Mouse (Mus musculus) Patski (cell line): Measurements from ENCODE around the gene Ank3. TPM values are rescaled to one million over a fixed set of nuclear protein-coding genes. Genes with fewer than 3 reads are reported as not detected.

ENCODE experiments used
- ATAC-seq: fragments of 100-300 bp; one replicate; pipeline ENCODE4 v1.8.0; 2021
- CTCF ChIA-PET: fragments of 350-600 bp; sonication (Branson Sonifier 250); formaldehyde crosslinking; loops from one replicate; lab custom pipeline; 2022; ENCODE audit warnings: inconsistent platforms; lab: Charles Lee
- POLR2A ChIA-PET: fragments of 350-600 bp; sonication (Branson Sonifier 250); formaldehyde crosslinking; loops from one replicate; lab custom pipeline; 2022; ENCODE audit warnings: antibody characterized with exemption, inconsistent platforms; lab: Charles Lee
- DNase-seq: peaks from one replicate; pipeline ENCODE4 v3.0.0-alpha.2; 2011; ENCODE audit warnings: low read depth, low spot score
- H3K27me3 ChIP-seq: fragments of 371-371 bp; one replicate; pipeline ENCODE4 v1.5.1; 2021
- CTCF ChIP-seq: fragments of 100-300 bp; IDR thresholded peaks from one replicate; pipeline ENCODE4 v1.5.1; 2021
- in situ Hi-C: fragments of 300-500 bp; cut with MboI; formaldehyde crosslinking; loops from 3 replicates; pipeline ENCODE4 v1.11.1; 2018; ENCODE audit warnings: low pct_unique_long_range_greater_than_20kb, mixed read lengths
- polyA plus RNA-seq: library from polyadenylated mRNA; unstranded; gene quantifications from one replicate; pipeline ENCODE4 v1.2.3, GENCODE M21; 2021

Ank3 gene
- polyA plus RNA-seq, 1 experiment from 2014 or later = 83.2 TPM

DNA sequence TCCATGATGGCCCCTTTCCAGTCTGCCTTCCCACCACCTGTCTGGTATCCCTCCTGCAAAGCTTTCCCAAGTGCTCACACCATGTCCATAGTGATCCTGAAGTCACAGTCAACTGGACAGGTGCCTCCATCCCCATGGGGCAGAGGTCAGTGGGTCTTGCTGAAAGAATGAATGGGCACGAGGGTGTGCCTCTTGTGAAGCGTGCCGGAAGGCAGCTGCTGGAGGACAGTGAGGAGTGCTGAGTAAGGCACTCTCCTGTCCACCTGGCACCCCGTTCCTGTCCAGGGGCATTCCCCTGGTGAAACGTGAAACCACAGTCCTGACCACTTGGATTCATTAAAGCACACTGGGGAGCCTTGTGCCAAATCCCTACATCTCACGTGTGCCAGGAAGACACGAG, 337.7 kb downstream of the Ank3 start:
- POLR2A ChIA-PET = interaction anchor here (0.6 to 1.1 kb wide), 2 partner anchors 69 to 516 kb away, joined by 3 read pairs; no protein-coding TSS in a partner anchor
- peak; percentile 39 for ATAC-seq
- in situ Hi-C loops = no loop called here

DNA sequence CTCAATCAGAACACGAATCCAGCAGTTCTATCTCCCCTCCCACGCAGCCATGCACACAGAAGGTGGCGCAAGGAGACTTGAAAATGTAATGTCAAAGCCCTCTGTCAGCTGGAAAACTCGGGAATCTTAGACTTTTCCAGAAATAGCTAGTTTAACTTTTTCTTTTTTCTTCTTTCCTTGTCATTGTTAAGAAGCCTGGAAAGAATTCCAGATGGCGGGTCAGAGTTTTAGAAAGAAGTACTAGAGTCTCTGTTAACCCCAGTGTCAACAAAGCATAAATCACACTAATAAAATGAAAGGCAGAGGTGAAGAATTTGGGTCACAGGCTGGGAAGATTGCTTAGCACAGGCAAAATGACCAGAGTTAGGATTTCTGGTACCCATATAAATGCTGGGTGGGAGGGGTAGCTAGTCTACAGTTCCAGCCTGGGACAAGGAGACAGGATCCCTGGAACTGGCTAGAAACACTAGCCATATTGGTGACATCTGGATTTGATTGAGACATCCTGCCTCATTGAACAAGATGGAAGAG, 340.2 kb downstream of the Ank3 start:
- DNase-seq = no peak
- no peak for TF ChIP-seq CTCF
- POLR2A ChIA-PET = no interaction called here
- H3K27me3 ChIP-seq = no peaks in the 10 kb centered on the region
- CTCF ChIA-PET = interaction anchor here (0.8 to 1.2 kb wide), 2 partner anchors 10 to 60 kb away, joined by 3 read pairs; no protein-coding TSS in a partner anchor
- in situ Hi-C loops = no loop called here
- no peak for ATAC-seq

More for the DNA sequence above, 337.7 kb downstream of the Ank3 start:
- DNase-seq = peak; percentile 65
- no peak for TF ChIP-seq CTCF
- no peaks in the 10 kb centered on the region for H3K27me3 ChIP-seq
- CTCF ChIA-PET = no interaction called here

DNA sequence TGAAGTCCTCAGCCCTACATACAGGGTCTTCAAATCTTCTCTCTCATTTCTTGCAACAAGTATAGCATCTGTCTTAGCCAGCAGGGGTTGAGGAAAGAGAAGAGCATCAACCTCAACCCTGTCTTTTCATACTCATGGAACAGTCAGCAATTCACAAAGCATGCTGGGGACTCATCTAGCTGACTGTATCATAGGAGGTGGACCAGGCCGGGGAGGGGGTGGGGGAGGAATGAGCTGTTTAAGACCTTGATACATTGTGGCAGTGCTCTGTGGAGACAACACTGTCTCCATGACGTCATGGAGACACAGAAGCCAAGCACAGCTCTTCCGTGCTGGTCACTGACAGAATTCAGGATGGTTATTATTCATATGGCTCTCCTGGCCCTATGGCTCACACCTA, 344.0 kb downstream of the Ank3 start:
- no peak for ATAC-seq
- in situ Hi-C loops = no loop called here
- DNase-seq = no peak
- ChIA-PET CTCF (no interaction called here), POLR2A (no interaction called here)
- no peak for TF ChIP-seq CTCF
- no peaks in the 10 kb centered on the region for H3K27me3 ChIP-seq

DNA sequence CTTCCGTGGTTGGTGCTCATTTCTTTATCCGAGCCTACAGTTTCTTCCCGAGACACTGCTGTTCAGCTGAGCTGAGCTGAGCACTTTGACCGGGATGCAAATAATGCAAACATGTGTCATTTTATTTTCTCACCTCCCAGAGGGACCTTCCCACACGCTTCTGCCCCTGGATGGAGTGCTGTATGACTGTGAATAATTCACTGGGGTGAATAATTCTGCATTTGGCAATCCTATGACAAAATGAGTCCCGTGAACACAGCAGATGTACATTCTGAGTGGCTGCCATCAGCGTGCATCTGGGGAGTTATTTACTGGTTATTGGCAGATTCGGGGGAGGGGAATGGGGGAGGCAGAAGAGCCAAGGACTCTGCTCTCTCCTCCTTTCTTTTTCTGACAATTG, 345.6 kb downstream of the Ank3 start:
- in situ Hi-C loops = no loop called here
- ATAC-seq = no peak
- no peak for TF ChIP-seq CTCF
- DNase-seq = no peak
- ChIA-PET CTCF (no interaction called here), POLR2A (no interaction called here)
- no peaks in the 10 kb centered on the region for H3K27me3 ChIP-seq

DNA sequence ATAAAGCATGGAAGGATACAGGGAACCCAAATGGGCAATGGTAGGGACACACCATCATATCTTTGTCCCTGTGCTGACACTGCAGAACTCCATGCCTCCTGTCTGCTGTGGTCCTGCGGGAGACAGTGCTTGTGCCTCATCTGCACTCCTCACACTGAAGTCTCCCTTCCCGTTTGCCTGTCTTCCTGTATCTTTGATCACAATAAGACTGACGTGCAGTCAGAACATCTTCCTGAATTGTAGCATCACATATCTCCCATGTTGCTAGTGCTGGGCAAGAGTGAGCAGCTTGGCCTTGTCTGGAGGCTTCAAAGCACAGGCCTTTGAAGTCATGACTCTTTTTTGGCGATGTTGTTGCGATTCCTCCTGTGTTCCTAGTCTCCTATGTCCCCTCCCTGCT, 346.3 kb downstream of the Ank3 start:
- CTCF ChIA-PET = no interaction called here
- DNase-seq = no peak
- TF ChIP-seq CTCF = no peak
- in situ Hi-C loops = no loop called here
- ATAC-seq = no peak
- H3K27me3 ChIP-seq = no peaks in the 10 kb centered on the region
- POLR2A ChIA-PET = no interaction called here

DNA sequence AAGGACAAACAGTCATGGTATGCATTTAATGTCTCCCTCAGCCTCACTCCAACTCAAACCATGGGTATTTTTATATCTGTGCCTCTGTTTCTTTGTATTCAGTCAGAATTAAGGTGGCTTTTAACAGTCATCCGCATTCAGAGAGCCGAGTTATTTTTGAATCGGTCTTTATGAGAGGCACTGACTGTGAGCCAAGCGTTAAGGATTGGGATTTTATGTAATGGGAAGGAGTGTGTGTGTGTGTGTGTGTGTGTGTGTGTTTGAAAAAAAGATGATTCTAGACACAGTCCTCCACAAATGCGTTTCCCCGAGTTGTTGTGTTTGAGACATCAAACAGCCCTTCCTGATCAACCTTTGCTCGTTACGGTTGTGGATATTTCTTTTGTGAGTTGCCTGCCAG, 347.7 kb downstream of the Ank3 start:
- ATAC-seq (no peak), DNase-seq (no peak)
- no peaks in the 10 kb centered on the region for H3K27me3 ChIP-seq
- TF ChIP-seq CTCF = no peak
- ChIA-PET POLR2A (no interaction called here), CTCF (no interaction called here)
- in situ Hi-C loops = no loop called here

DNA sequence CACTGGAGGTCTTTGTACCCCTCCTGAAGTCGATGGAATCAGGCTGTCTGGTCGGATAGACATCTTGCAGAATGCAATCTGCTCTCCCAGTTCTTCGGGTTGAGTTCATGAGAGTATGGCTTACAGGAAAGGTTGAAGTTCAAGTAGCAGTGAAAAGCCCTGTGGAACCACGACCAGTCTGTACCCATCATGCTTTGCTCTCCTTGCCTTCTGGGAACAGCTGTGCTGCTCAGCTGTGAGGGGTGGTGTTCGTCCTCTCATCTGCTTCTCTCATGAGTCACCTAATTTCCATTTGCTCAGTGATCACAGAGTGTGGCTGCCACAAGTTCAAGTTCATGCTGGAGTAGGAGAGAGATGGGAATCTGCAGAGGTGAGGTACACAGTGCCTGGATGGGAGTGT, 348.2 kb downstream of the Ank3 start:
- no peaks in the 10 kb centered on the region for H3K27me3 ChIP-seq
- no peak for ATAC-seq
- in situ Hi-C loops = no loop called here
- ChIA-PET POLR2A (no interaction called here), CTCF (no interaction called here)
- no peak for TF ChIP-seq CTCF
- DNase-seq = no peak

DNA sequence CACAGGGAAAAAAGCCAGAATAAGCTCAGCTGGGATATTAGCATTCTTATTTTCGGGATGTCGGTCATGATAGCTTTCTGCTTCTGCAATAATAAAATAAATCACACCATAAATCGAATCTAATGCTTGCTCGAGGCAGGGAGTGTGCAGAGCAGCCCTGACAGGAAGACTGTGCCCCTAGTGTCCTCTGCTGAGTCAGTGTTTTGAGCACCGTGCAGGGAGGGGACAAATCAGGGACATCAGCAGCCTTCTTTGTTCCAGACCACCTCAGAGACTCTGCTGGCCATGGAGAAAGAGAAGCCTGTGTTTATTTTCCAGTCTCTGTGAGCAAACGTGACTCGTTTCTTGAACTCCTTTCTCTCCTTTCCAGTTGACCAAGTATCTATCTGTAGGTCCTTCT, 352.8 kb downstream of the Ank3 start:
- CTCF ChIA-PET = no interaction called here
- no peak for TF ChIP-seq CTCF
- in situ Hi-C loops = no loop called here
- no peak for ATAC-seq
- no peaks in the 10 kb centered on the region for H3K27me3 ChIP-seq
- DNase-seq = no peak
- POLR2A ChIA-PET = no interaction called here

DNA sequence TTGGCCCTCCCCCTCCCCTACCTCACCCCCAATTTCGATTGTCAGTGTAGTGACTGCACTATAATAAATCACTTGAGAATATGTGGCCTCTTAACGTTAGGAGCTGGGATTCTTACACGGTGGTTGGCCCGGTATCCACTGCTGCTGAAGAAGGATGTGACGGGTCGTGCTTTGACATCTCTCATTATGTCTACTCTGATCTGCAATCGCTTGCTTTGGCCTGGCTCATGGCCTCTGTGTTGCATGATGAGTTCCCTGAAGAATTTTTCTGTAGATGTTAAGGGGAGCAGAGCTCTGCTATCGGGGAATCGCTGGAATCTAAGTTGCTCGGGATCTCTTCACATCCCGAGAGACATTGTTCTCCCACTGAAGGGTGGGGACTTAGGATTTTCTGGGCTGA, 354.9 kb downstream of the Ank3 start:
- DNase-seq (no peak), ATAC-seq (no peak)
- CTCF ChIA-PET = no interaction called here
- H3K27me3 ChIP-seq = no peaks in the 10 kb centered on the region
- POLR2A ChIA-PET = no interaction called here
- no peak for TF ChIP-seq CTCF
- in situ Hi-C loops = no loop called here

DNA sequence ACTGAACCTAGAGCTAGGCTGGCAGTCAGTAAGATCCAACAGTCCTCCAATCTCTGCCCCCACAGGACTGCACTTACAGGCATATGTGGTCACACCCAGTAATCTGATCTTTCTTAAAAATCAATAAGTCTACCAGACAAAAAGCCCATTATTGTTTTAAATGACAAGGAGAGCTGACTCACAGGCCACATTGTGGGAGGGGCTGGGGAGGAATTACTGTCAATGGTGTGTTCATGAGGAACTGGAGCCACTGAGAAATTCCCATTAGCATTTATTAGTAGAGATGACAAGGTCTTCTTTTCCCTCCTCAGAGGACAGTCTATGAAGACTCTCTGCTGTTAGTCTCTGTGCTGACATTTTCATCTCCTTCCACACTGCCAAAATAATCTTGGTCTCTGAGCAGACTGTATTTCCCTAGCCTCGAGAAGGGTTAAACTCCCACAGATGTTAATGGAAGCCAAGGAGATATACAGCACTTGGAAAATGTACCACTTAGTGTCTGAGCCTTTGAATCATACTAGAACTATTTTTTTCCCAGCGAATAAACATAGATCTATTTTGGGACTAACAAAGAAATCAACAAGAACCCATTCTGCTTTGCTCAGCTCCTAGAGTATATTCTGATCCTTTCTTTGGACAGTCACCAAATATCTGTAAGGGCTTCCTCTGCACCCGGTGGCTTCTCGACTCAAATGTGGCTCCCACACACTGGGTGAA, 358.5 kb downstream of the Ank3 start:
- TF ChIP-seq CTCF = no peak
- ATAC-seq (no peak), DNase-seq (no peak)
- in situ Hi-C loops = no loop called here
- CTCF ChIA-PET = no interaction called here
- POLR2A ChIA-PET = interaction anchor here (0.7 kb wide), 1 partner anchor 649 kb away, joined by 6 read pairs; no protein-coding TSS in a partner anchor
- H3K27me3 ChIP-seq = no peaks in the 10 kb centered on the region

DNA sequence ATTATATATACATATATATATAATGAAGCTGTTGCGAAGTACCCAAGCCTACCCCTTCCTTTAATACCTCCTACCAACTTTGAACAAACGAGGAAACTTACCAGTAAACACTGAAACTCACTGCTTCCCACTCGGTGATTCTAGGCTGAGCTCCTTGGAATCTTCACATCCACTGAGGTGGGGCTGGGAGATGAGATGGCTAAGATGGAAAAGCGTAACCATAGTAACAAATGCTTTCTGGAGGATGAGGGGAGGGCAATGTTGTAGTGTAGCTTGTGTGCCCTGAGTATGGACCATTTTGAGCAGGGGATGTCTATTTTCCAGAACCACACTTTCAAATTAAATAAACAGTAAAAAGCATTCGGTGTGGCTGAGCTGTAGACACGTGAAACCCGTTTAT, 364.4 kb downstream of the Ank3 start:
- ChIA-PET POLR2A (no interaction called here), CTCF (interaction anchor here (1.1 kb wide), 1 partner anchor 107 kb away, joined by 4 read pairs; no protein-coding TSS in a partner anchor)
- DNase-seq (no peak), ATAC-seq (no peak)
- no peak for TF ChIP-seq CTCF
- in situ Hi-C loops = no loop called here
- no peaks in the 10 kb centered on the region for H3K27me3 ChIP-seq

DNA sequence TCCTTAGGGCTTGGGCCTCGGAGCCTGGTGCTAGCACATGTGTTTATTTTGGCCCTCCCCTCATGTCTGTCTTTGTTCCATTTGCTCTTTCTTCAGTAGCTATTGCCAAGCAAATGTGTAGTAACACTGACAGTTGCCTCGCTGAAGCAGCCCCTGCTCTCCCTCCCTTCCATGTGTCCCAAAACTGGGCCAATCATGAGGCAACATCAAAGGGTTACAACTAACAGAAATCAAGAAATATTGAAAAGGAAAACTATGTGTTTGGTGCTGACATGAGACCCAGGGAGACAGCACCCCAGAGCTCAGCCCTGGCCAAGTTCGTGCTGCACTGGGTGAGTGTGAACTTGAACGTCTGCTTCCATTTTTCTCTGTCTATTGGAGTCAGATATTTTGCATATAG, 365.8 kb downstream of the Ank3 start:
- ATAC-seq = no peak
- in situ Hi-C loops = no loop called here

More for the DNA sequence above, 365.8 kb downstream of the Ank3 start:
- ChIA-PET CTCF (interaction anchor here (1.2 kb wide), 1 partner anchor 16 kb away, joined by 3 read pairs; no protein-coding TSS in a partner anchor), POLR2A (no interaction called here)
- no peak for DNase-seq
- TF ChIP-seq CTCF = no peak
- no peaks in the 10 kb centered on the region for H3K27me3 ChIP-seq
